Comparison of ENCODE assay signal across 8 mouse cellular contexts in the genomic region with DNA sequence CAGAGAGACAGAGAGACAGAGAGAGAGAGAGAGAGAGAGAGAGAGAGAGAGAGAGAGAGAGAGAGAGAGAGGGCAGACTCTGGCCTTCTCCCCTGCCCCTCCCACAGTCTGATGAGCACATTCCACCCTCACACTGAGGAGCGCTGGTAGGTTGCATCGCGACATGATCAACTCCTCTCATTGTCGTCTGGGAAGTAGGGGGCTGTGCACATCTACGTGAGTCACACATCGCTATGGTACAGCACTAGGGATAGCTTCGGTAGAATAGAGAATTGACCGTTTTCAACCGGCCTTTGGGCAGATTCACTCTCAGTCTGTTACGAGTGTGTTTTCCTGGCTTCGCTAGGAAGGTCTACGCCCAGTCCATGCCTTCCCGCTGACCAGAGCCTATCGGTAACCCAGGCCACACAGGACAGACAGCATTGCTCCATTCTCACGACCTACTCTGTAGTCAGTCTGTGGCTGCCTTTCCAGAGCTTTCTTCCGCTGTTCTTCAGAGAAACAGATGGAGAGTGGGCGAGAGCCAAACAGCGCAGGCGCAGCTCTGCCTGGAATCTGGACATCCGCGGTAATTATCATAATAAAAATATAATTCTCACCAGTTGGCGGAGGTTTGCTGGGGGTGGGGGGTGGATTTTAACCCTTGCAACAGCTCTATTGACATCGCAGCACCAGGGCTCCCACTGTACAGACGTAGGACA.
DNase-seq lines count a peak whose midpoint lies in the region; ATAC-seq and TF ChIP-seq lines count a peak whose summit lies in the region.

No protein-coding gene starts in this region.

- no peak overlapping the region for H3K9ac ChIP-seq in forebrain, embryonic 16.5 days (replicated peaks; ENCODE audit: low read depth, low read length)

- no peaks in the 10 kb centered on the region for H3K27me3 ChIP-seq in forebrain, embryonic 16.5 days (replicated peaks; ENCODE audit: control insufficient read depth, insufficient read depth, low read length)

- H3K36me3 ChIP-seq in forebrain, embryonic 16.5 days (ENCODE audit: control insufficient read depth, insufficient read depth) = no peaks in the 10 kb centered on the region

- DNase-seq in retina, postnatal 1 day = peak; percentile 24
- DNase-seq in retina, embryonic 14.5 days (ENCODE audit: low spot score) = no peak
- DNase-seq in layer of hippocampus, postnatal 10 days (ENCODE audit: low spot score in 2 of 2) = peak; percentile 51 to 64
- DNase-seq in yolk sac, embryonic 10.5 days (ENCODE audit: low spot score) = no peak

- TF ChIP-seq POLR2A in olfactory bulb, adult 2 months (IDR thresholded peaks at IDR 0.05; ENCODE audit: insufficient read depth, low read depth, low read length) = no peak

- no peak overlapping the region for H3K4me2 ChIP-seq in forebrain, embryonic 16.5 days (ENCODE audit: low read length)

- ATAC-seq in forebrain, embryonic 16.5 days = peak; percentile 70
- ATAC-seq in erythroid progenitor cell, adult 5-6 weeks (replicated peaks; ENCODE audit: low FRiP score, poor library complexity, severe bottlenecking) = no peak
- no peak for ATAC-seq in megakaryocyte-erythroid progenitor cell, adult 5-6 weeks (replicated peaks; ENCODE audit: low FRiP score, low TSS enrichment, poor library complexity, severe bottlenecking)

- H3K4me1 ChIP-seq in forebrain, embryonic 16.5 days (replicated peaks; ENCODE audit: control insufficient read depth, insufficient read depth, low read length) = peaks cover 15% of the 10 kb centered on the region
- H3K4me1 ChIP-seq in olfactory bulb, adult 2 months (ENCODE audit: control insufficient read depth, insufficient read depth, low read length) = peaks cover 21% of the 10 kb centered on the region

- WGBS in forebrain, embryonic 16.5 days = 49% methylated on average over 24 of the region's 24 CpGs
- 51% methylated on average over 24 of the region's 24 CpGs for WGBS in olfactory bulb, adult 2 months

- H3K9me3 ChIP-seq in forebrain, embryonic 16.5 days (ENCODE audit: control insufficient read depth, low read length) = no peaks in the 10 kb centered on the region

- no peak overlapping the region for H3K4me3 ChIP-seq in forebrain, embryonic 16.5 days (replicated peaks; ENCODE audit: low read length)
- H3K4me3 ChIP-seq in olfactory bulb, adult 2 months (ENCODE audit: insufficient read depth, low read depth, low read length) = no peak overlapping the region

- peak overlapping the region; percentile 7; the same call in 1 of the 2 replicates for H3K27ac ChIP-seq in forebrain, embryonic 16.5 days (ENCODE audit: low read length)
- peak overlapping the region; percentile 26; the same call in 1 of the 2 replicates for H3K27ac ChIP-seq in olfactory bulb, adult 2 months (ENCODE audit: insufficient read depth, low read depth, low read length)

- TF ChIP-seq CTCF in olfactory bulb, adult 2 months (IDR thresholded peaks at IDR 0.05; ENCODE audit: insufficient read depth, low read depth, low read length) = no peak

Comparison
In these comparisons a context has a peak if more than half of its experiments do, and no peak if none do; other contexts are left out.
1. DNase-seq: peak in retina, postnatal 1 day (single experiment) and layer of hippocampus, postnatal 10 days (2 of 2); none in retina, embryonic 14.5 days (single experiment) and yolk sac, embryonic 10.5 days (single experiment).